Mouse (Mus musculus) stomach, postnatal 0 days (tissue): ENCODE measurements at regions not wholly inside any gene's neighbourhood (a gene's known extent, or its start where the extent isn't known, plus 50 kb on each side); places are given as distances from the start of the nearest gene placed in this dataset.

Experiments
- CTCF ChIP-seq: IDR thresholded peaks from 2 replicates; pipeline ENCODE4 v1.5.1; 2016; ENCODE audit warnings: antibody characterized with exemption, low read depth, mild to moderate bottlenecking, moderate library complexity
- EP300 ChIP-seq: optimal IDR thresholded peaks from 2 replicates; pipeline ENCODE3; 2016; ENCODE audit warnings: antibody characterized with exemption

DNA sequence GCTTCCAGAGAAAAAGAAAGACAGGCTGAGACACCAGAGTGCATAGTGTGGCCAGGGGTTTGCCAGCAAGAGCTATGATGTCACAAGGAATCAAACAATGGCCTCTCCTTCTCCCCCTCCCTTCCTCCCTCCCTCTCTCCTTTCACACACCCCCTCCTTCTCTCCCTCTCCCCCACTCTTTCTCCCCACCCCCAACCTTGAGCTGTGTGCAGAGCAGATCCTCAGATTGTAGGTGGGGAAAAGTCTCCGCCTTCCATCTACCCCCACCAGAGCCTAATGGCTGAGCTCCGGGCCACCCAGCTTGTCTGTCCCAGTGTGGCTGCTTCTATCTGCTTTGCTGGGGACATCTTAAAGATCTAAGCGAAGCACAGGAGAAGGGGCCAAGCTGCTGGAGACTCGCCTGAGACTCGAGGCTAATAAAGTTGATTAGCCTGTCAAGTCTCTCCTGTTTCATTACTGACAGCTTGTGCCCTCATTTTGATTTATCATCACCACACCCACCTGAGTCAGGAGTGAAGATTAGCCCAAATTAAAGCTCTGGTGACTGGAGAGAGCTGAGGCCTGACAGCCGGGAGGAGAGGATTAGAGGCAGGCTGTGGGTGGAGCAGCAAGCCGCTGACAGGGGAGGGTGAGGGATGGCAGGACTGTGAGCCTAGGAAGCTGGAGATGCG lies 272.8 kb downstream of the Cbln1 start:
- TF ChIP-seq CTCF = no peak
- TF ChIP-seq EP300 = no peak
